Mouse (Mus musculus): ENCODE data around the gene Aldh1a7.
"Not testable (repeated sequence)": the region's sequence is repeated elsewhere in the genome, so short reads cannot be mapped to it uniquely, and the experiment has no call there.

Aldh1a7 gene

GRCm38 (mm10) chr19:20727381-20727780 lies at the start of gene Aldh1a7:
Gene Aldh1a7 (minus strand): TSS chr19:20727562.
- DNase-seq (ENCODE audit: low spot score in 2 of 2), result no peak

- no peak for DNase-seq (ENCODE audit: low spot score in 2 of 2)
Observed at GRCm38 (mm10) chr19:20775681-20776080, 48.3 kb upstream of the Aldh1a7 start.

- no peak for DNase-seq (ENCODE audit: low spot score in 2 of 2)
Observed at GRCm38 (mm10) chr19:20773941-20774340, 46.6 kb upstream of the Aldh1a7 start.

- DNase-seq (ENCODE audit: low spot score in 2 of 2), result no peak
Observed at GRCm38 (mm10) chr19:20764214-20764613, 36.9 kb upstream of the Aldh1a7 start.

GRCm38 (mm10) chr19:20761675-20762426 lies 34.5 kb upstream of the Aldh1a7 start:
- DNase-seq (ENCODE audit: low spot score in 2 of 2), result no peak

- no peak for DNase-seq (ENCODE audit: low spot score in 2 of 2)
Observed at GRCm38 (mm10) chr19:20761119-20761518, 33.8 kb upstream of the Aldh1a7 start.

- no peak for DNase-seq (ENCODE audit: low spot score in 2 of 2)
Observed at GRCm38 (mm10) chr19:20744630-20745029, 17.3 kb upstream of the Aldh1a7 start.

GRCm38 (mm10) chr19:20728278-20728677 lies 916 bp upstream of the Aldh1a7 start:
- no peak for DNase-seq (ENCODE audit: low spot score in 2 of 2)

GRCm38 (mm10) chr19:20722913-20723312 lies 4.4 kb downstream of the Aldh1a7 start:
- DNase-seq (ENCODE audit: low spot score in 2 of 2), result no peak

- no peak for DNase-seq (ENCODE audit: low spot score in 2 of 2)
Observed at GRCm38 (mm10) chr19:20720298-20720697, 7.1 kb downstream of the Aldh1a7 start.

GRCm38 (mm10) chr19:20715617-20716016 lies 11.7 kb downstream of the Aldh1a7 start:
- DNase-seq (ENCODE audit: low spot score in 2 of 2), result no peak

- DNase-seq (ENCODE audit: low spot score in 2 of 2), result no peak
Observed at GRCm38 (mm10) chr19:20715093-20715492, 12.3 kb downstream of the Aldh1a7 start.

GRCm38 (mm10) chr19:20714543-20714942 lies 12.8 kb downstream of the Aldh1a7 start:
- no peak for DNase-seq (ENCODE audit: low spot score in 2 of 2)

GRCm38 (mm10) chr19:20707159-20707558 lies 20.2 kb downstream of the Aldh1a7 start:
- no peak for DNase-seq (ENCODE audit: low spot score in 2 of 2)

- no peak for DNase-seq (ENCODE audit: low spot score in 2 of 2)
Observed at GRCm38 (mm10) chr19:20706747-20707146, 20.6 kb downstream of the Aldh1a7 start.

GRCm38 (mm10) chr19:20702074-20702473 lies 25.3 kb downstream of the Aldh1a7 start:
- no peak for DNase-seq (ENCODE audit: low spot score in 2 of 2)

GRCm38 (mm10) chr19:20677697-20678355 lies 49.5 kb downstream of the Aldh1a7 start:
- no peak for DNase-seq (ENCODE audit: low spot score in 2 of 2)

GRCm38 (mm10) chr19:20654141-20654873 lies 73.1 kb downstream of the Aldh1a7 start:
- DNase-seq (ENCODE audit: low spot score in 2 of 2), result no peak

GRCm38 (mm10) chr19:20653082-20653676 lies 74.2 kb downstream of the Aldh1a7 start:
- no peak for DNase-seq (ENCODE audit: low spot score in 2 of 2)

GRCm38 (mm10) chr19:20650008-20650407 lies 77.4 kb downstream of the Aldh1a7 start:
- no peak for DNase-seq (ENCODE audit: low spot score in 2 of 2)

GRCm38 (mm10) chr19:20647496-20647895 lies 79.9 kb downstream of the Aldh1a7 start:
- DNase-seq (ENCODE audit: low spot score in 2 of 2), result not testable (repeated sequence)

GRCm38 (mm10) chr19:20644346-20644745 lies 83.0 kb downstream of the Aldh1a7 start:
- DNase-seq (ENCODE audit: low spot score in 2 of 2), result no peak
